Mouse (Mus musculus): ENCODE measurements around the gene Exoc3l. TPM values are rescaled to one million over a fixed set of nuclear protein-coding genes. Genes with fewer than 3 reads are reported as not detected.

Gene Exoc3l
- polyA plus RNA-seq, 1 experiment from 2014 or later: 11.5 TPM

DNA sequence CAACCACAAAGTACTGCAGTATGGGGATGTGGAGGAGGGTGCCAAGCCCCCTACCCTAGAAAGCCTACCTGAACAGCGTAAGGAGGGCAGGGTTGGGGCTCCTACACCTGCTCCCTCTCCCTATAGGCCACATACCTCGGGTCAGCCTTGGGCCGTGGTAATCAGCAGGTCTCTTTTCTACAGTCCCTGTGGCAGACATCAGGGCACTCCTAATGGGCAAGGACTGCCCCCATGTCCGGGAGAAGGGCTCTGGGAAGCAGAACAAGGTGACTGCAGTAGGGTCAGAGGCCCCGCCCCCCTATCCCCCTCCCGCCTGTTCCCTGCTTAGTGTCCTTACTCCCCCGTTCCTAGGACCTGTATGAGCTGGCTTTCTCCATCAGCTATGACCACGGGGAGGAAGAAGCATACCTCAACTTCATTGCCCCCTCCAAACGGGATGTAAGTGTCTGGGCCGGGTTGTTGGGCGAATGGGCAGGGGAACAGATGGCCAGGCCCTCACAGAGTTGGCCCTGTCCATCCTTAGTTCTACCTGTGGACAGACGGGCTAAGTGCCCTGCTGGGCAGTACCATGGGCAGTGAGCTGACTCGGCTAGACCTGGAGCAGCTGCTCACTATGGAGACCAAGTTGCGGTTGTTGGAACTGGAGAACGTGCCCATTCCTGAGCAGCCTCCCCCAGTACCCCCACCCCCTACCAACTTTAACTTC, 13.4 kb upstream of the Exoc3l start:
- peaks cover 29% of the 10 kb centered on the region for H3K4me1 ChIP-seq
- no peak for DNase-seq (ENCODE audit: extremely low spot score, low spot score)
- no peaks in the 10 kb centered on the region for H3K27me3 ChIP-seq (ENCODE audit: poor library complexity, severe bottlenecking)
- no peak overlapping the region for H3K4me3 ChIP-seq
- 82% methylated on average over 15 of the region's 15 CpGs for WGBS
- peaks cover 89% of the 10 kb centered on the region for H3K36me3 ChIP-seq (replicated peaks)
- no peaks in the 10 kb centered on the region for H3K9me3 ChIP-seq
- no peak overlapping the region for H3K27ac ChIP-seq

GRCm38 (mm10) chr8:105308428-105308827, 12.5 kb upstream of the Exoc3l start:
- no peak overlapping the region for H3K4me3 ChIP-seq
- no peaks in the 10 kb centered on the region for H3K9me3 ChIP-seq
- H3K36me3 ChIP-seq (replicated peaks): peaks cover 89% of the 10 kb centered on the region
- no peak overlapping the region for H3K27ac ChIP-seq
- H3K27me3 ChIP-seq (ENCODE audit: poor library complexity, severe bottlenecking): no peaks in the 10 kb centered on the region
- H3K4me1 ChIP-seq: peaks cover 23% of the 10 kb centered on the region
- DNase-seq (ENCODE audit: extremely low spot score, low spot score): no peak
- WGBS: 93% methylated on average over 10 of the region's 10 CpGs

DNA sequence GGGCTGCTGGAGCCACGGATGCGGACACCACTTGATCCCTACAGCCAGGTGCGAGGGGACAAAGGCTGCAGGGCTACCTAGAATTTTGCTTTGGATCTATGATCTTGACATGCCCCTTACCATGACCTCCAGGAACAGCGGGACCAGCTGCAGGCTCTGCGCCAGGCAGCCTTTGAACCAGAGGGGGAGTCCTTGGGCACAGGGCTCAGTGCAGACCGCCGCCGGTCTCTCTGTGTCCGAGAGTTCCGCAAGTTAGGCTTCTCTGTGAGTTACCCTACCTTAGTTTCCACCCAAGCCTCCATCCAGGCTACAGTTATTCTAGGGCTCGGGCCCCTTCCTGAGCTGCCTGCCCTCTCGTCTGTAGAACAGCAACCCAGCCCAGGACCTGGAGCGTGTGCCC, 11.8 kb upstream of the Exoc3l start:
- no peak for DNase-seq (ENCODE audit: extremely low spot score, low spot score)
- Histone ChIP-seq H3K27ac (no peak overlapping the region), H3K4me3 (no peak overlapping the region), H3K4me1 (peaks cover 23% of the 10 kb centered on the region), H3K27me3 (ENCODE audit: poor library complexity, severe bottlenecking) (no peaks in the 10 kb centered on the region), H3K9me3 (no peaks in the 10 kb centered on the region), H3K36me3 (replicated peaks) (peaks cover 89% of the 10 kb centered on the region)
- 94% methylated on average over 13 of the region's 13 CpGs for WGBS

DNA sequence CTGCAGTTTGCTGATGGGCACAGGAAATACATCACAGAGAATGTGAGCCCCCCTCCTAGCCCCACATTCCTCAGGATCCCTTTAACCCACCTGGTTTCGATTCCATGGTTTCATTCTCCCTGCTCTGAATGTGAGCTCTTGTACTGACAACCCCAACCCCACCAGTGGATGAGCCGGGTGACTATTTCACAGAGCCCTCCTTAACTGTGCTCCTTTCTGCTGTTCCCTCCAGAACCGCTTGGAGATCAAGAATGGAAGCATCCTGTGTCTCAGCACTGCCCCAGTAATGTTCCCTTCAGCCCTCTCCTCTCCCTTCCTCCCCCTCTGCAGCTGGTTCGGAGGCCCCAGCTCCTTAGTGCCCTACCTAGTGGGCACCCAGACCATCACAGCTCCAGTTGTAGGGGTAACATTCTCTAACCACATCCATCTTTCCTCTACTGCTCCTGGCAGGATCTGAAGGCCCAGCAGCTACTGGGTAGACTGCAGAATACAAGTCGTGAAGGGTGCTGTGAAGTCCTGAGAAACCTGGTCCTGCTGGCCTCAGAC, 10.3 kb upstream of the Exoc3l start:
- Histone ChIP-seq H3K36me3 (replicated peaks) (peaks cover 89% of the 10 kb centered on the region), H3K9me3 (no peaks in the 10 kb centered on the region), H3K27me3 (ENCODE audit: poor library complexity, severe bottlenecking) (no peaks in the 10 kb centered on the region), H3K4me3 (peak overlapping the region; percentile 43), H3K4me1 (peaks cover 23% of the 10 kb centered on the region), H3K27ac (peak overlapping the region; percentile 75)
- 65% methylated on average over 5 of the region's 5 CpGs for WGBS
- DNase-seq (ENCODE audit: extremely low spot score, low spot score): no peak

GRCm38 (mm10) chr8:105305211-105306145, 9.6 kb upstream of the Exoc3l start, which contains the start of gene Elmo3:
Gene Elmo3, plus strand, starts transcription at chr8:105305601.
- peak; percentile 52 for DNase-seq (ENCODE audit: extremely low spot score, low spot score)
- Histone ChIP-seq H3K9me3 (no peaks in the 10 kb centered on the region), H3K27me3 (ENCODE audit: poor library complexity, severe bottlenecking) (no peaks in the 10 kb centered on the region), H3K27ac (peak within 1 kb of the TSS; percentile 75), H3K36me3 (replicated peaks) (peaks cover 91% of the 10 kb centered on the region), H3K4me1 (peaks cover 23% of the 10 kb centered on the region), H3K4me3 (peak within 1 kb of the TSS; percentile 43)
- WGBS: 8% methylated on average over 30 of the region's 30 CpGs

- Histone ChIP-seq H3K36me3 (replicated peaks) (peaks cover 91% of the 10 kb centered on the region), H3K27ac (no peak overlapping the region)
- DNase-seq (ENCODE audit: extremely low spot score, low spot score): no peak
These were observed 8.7 kb upstream of the Exoc3l start for GRCm38 (mm10) chr8:105304325-105305210.

GRCm38 (mm10) chr8:105303874-105304273, 8.0 kb upstream of the Exoc3l start:
- no peak for DNase-seq (ENCODE audit: extremely low spot score, low spot score)
- no peaks in the 10 kb centered on the region for H3K9me3 ChIP-seq
- H3K36me3 ChIP-seq (replicated peaks): peaks cover 91% of the 10 kb centered on the region
- no peaks in the 10 kb centered on the region for H3K27me3 ChIP-seq (ENCODE audit: poor library complexity, severe bottlenecking)
- H3K4me3 ChIP-seq: no peak overlapping the region
- H3K4me1 ChIP-seq: peaks cover 28% of the 10 kb centered on the region
- H3K27ac ChIP-seq: no peak overlapping the region
- WGBS: 93% methylated on average over 9 of the region's 9 CpGs

More at GRCm38 (mm10) chr8:105304325-105305210, 8.7 kb upstream of the Exoc3l start:
- H3K27me3 ChIP-seq (ENCODE audit: poor library complexity, severe bottlenecking): no peaks in the 10 kb centered on the region
- H3K4me1 ChIP-seq: peaks cover 23% of the 10 kb centered on the region
- no peaks in the 10 kb centered on the region for H3K9me3 ChIP-seq
- no peak overlapping the region for H3K4me3 ChIP-seq
- WGBS: 84% methylated on average over 9 of the region's 9 CpGs

- Histone ChIP-seq H3K9me3 (no peaks in the 10 kb centered on the region), H3K36me3 (replicated peaks) (peaks cover 91% of the 10 kb centered on the region), H3K4me1 (peaks cover 33% of the 10 kb centered on the region), H3K27ac (no peak overlapping the region), H3K4me3 (no peak overlapping the region), H3K27me3 (ENCODE audit: poor library complexity, severe bottlenecking) (no peaks in the 10 kb centered on the region)
- 88% methylated on average over 8 of the region's 8 CpGs for WGBS
- no peak for DNase-seq (ENCODE audit: extremely low spot score, low spot score)
These were observed 7.5 kb upstream of the Exoc3l start for GRCm38 (mm10) chr8:105303396-105303795.

- no peak for DNase-seq (ENCODE audit: extremely low spot score, low spot score)
- H3K36me3 ChIP-seq (replicated peaks): peaks cover 67% of the 10 kb centered on the region
- 95% methylated on average over 8 of the region's 8 CpGs for WGBS
- H3K27ac ChIP-seq: no peak overlapping the region
- peaks cover 31% of the 10 kb centered on the region for H3K4me1 ChIP-seq
- no peaks in the 10 kb centered on the region for H3K9me3 ChIP-seq
- no peaks in the 10 kb centered on the region for H3K27me3 ChIP-seq (ENCODE audit: poor library complexity, severe bottlenecking)
- no peak overlapping the region for H3K4me3 ChIP-seq
These were observed 4.1 kb upstream of the Exoc3l start for GRCm38 (mm10) chr8:105299962-105300361.

GRCm38 (mm10) chr8:105298351-105299252, 2.7 kb upstream of the Exoc3l start:
- DNase-seq (ENCODE audit: extremely low spot score, low spot score): no peak
- Histone ChIP-seq H3K27ac (peak overlapping the region; percentile 92), H3K36me3 (replicated peaks) (peaks cover 54% of the 10 kb centered on the region), H3K4me1 (peaks cover 23% of the 10 kb centered on the region), H3K27me3 (ENCODE audit: poor library complexity, severe bottlenecking) (peaks cover 3% of the 10 kb centered on the region), H3K9me3 (no peaks in the 10 kb centered on the region), H3K4me3 (peak overlapping the region; percentile 98)
- WGBS: 70% methylated on average over 18 of the region's 18 CpGs

DNA sequence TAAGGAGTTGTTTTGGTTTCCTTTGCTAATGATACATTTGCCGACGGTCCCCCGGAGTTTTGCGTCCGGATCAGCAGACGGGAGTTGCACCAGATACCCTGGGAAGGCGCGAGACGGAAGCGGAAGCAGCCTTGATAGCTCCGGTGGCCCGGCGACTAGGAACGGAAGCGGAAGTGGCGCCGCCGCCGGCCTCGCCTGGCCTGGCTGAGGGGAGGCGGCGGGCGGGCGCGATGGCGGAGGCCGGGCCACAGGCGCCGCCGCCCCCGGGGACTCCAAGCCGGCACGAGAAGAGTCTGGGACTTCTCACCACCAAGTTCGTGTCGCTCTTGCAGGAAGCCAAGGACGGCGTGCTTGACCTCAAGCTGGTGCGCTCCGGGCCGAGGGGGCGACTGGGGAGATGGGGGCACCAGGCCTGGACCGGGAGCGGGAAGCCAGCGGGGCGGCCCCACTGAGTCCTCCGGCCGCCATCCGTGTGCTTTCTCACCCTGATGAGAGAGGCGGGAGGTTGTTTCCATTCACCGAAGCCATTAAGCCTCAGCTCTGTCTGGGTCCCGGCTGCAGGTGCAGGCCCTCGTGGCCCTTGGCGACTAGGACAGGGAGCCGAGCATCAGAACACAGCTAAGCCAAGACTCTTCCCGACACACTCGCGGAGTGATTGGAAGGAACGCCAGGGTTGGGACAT, 1.8 kb upstream of the Exoc3l start, which contains the start of gene E2f4:
Gene E2f4 (plus strand): TSS at position 153 of the 682 bp plus-strand sequence.
- Histone ChIP-seq H3K36me3 (replicated peaks) (peaks cover 44% of the 10 kb centered on the region), H3K4me1 (peaks cover 26% of the 10 kb centered on the region), H3K4me3 (peak within 1 kb of the TSS; percentile 98), H3K9me3 (no peaks in the 10 kb centered on the region), H3K27ac (peak within 1 kb of the TSS; percentile 92), H3K27me3 (ENCODE audit: poor library complexity, severe bottlenecking) (peaks cover 12% of the 10 kb centered on the region)
- under 1% methylated on average over 58 of the region's 58 CpGs for WGBS
- DNase-seq (ENCODE audit: extremely low spot score, low spot score): peak; percentile 94
